Mouse (Mus musculus): Measurements from ENCODE around the gene Mavs.

Gene Mavs

GRCm38 (mm10) chr2:131233307-131234126 is at the start of gene Mavs:
Gene Mavs (plus strand): TSS chr2:131234063.
- TF ChIP-seq GATA4 (IDR thresholded peaks at IDR 0.05; ENCODE audit: insufficient replicate concordance, low read length): peak; percentile 50; the same call in 1 of the 2 replicates

GRCm38 (mm10) chr2:131186343-131186742 is 47.5 kb upstream of the Mavs start:
- no peak for TF ChIP-seq GATA4 (IDR thresholded peaks at IDR 0.05; ENCODE audit: insufficient replicate concordance, low read length)

- no peak for TF ChIP-seq GATA4 (IDR thresholded peaks at IDR 0.05; ENCODE audit: insufficient replicate concordance, low read length)
Observed at GRCm38 (mm10) chr2:131186771-131187601, 46.9 kb upstream of the Mavs start, which contains the start of the genes Cdc25b and Spef1. Gene Cdc25b (plus strand): TSS chr2:131186949. Gene Spef1 (minus strand): TSS chr2:131187282.

- TF ChIP-seq GATA4 (IDR thresholded peaks at IDR 0.05; ENCODE audit: insufficient replicate concordance, low read length): no peak
Observed at GRCm38 (mm10) chr2:131187602-131187922, 46.3 kb upstream of the Mavs start.

GRCm38 (mm10) chr2:131188311-131188710 is 45.6 kb upstream of the Mavs start:
- no peak for TF ChIP-seq GATA4 (IDR thresholded peaks at IDR 0.05; ENCODE audit: insufficient replicate concordance, low read length)

- no peak for TF ChIP-seq GATA4 (IDR thresholded peaks at IDR 0.05; ENCODE audit: insufficient replicate concordance, low read length)
Observed at GRCm38 (mm10) chr2:131189521-131190309, 44.1 kb upstream of the Mavs start.

GRCm38 (mm10) chr2:131190344-131191004 is 43.4 kb upstream of the Mavs start:
- TF ChIP-seq GATA4 (IDR thresholded peaks at IDR 0.05; ENCODE audit: insufficient replicate concordance, low read length): no peak

GRCm38 (mm10) chr2:131191005-131191390 is 42.9 kb upstream of the Mavs start:
- no peak for TF ChIP-seq GATA4 (IDR thresholded peaks at IDR 0.05; ENCODE audit: insufficient replicate concordance, low read length)

- no peak for TF ChIP-seq GATA4 (IDR thresholded peaks at IDR 0.05; ENCODE audit: insufficient replicate concordance, low read length)
Observed at GRCm38 (mm10) chr2:131196606-131197316, 37.1 kb upstream of the Mavs start.

GRCm38 (mm10) chr2:131200710-131201109 is 33.2 kb upstream of the Mavs start:
- TF ChIP-seq GATA4 (IDR thresholded peaks at IDR 0.05; ENCODE audit: insufficient replicate concordance, low read length): no peak

GRCm38 (mm10) chr2:131201262-131201661 is 32.6 kb upstream of the Mavs start:
- TF ChIP-seq GATA4 (IDR thresholded peaks at IDR 0.05; ENCODE audit: insufficient replicate concordance, low read length): no peak

GRCm38 (mm10) chr2:131203816-131204409 is 29.9 kb upstream of the Mavs start:
- no peak for TF ChIP-seq GATA4 (IDR thresholded peaks at IDR 0.05; ENCODE audit: insufficient replicate concordance, low read length)

- TF ChIP-seq GATA4 (IDR thresholded peaks at IDR 0.05; ENCODE audit: insufficient replicate concordance, low read length): no peak
Observed at GRCm38 (mm10) chr2:131204410-131204981, 29.4 kb upstream of the Mavs start.
